Mouse (Mus musculus): ENCODE data around the gene Olfr1505. TPM values are rescaled to one million over a fixed set of nuclear protein-coding genes. Genes with fewer than 3 reads are reported as not detected.

Olfr1505 gene
- total RNA-seq (2021) = not detected
- long read RNA-seq, experiment 1 = 0 reads
- long read RNA-seq, experiment 2 = 0 reads

GRCm38 (mm10) chr19:13913230-13913629 is at the start of gene Olfr1505:
Gene Olfr1505, plus strand, starts transcription at chr19:13913530.
- no peak for DNase-seq

GRCm38 (mm10) chr19:13897828-13898227 is 15.5 kb upstream of the Olfr1505 start, which contains the start of gene Olfr1504:
Gene Olfr1504, minus strand, starts transcription at chr19:13897928.
- DNase-seq = no peak

Other genes starting within 250 kb of the Olfr1505 start
- not detected for gene Olfr1491, start 216.3 kb upstream of the Olfr1505 start, total RNA-seq (2021)
- not detected for gene Olfr1493-ps1, start 190.3 kb upstream of the Olfr1505 start, total RNA-seq (2021)
- gene Olfr1494, start 173.8 kb upstream of the Olfr1505 start, total RNA-seq (2021) = not detected
- not detected for gene Olfr1495, start 148.9 kb upstream of the Olfr1505 start, total RNA-seq (2021)
- gene Olfr1496, start 135.7 kb upstream of the Olfr1505 start, total RNA-seq (2021) = not detected
- gene Olfr1497, start 115.3 kb upstream of the Olfr1505 start, total RNA-seq (2021) = not detected
- gene Olfr1499, start 94.1 kb upstream of the Olfr1505 start, total RNA-seq (2021) = not detected
- not detected for gene Olfr1500, start 83.0 kb upstream of the Olfr1505 start, total RNA-seq (2021)
- gene Olfr1501, start 62.8 kb upstream of the Olfr1505 start, total RNA-seq (2021) = not detected
- gene Olfr1502, start 51.7 kb upstream of the Olfr1505 start, total RNA-seq (2021) = not detected
- not detected for gene Olfr1504, start 15.6 kb upstream of the Olfr1505 start, total RNA-seq (2021)

Measured in gastrocnemius, postnatal 10 days (tissue).